In the genomic region with DNA sequence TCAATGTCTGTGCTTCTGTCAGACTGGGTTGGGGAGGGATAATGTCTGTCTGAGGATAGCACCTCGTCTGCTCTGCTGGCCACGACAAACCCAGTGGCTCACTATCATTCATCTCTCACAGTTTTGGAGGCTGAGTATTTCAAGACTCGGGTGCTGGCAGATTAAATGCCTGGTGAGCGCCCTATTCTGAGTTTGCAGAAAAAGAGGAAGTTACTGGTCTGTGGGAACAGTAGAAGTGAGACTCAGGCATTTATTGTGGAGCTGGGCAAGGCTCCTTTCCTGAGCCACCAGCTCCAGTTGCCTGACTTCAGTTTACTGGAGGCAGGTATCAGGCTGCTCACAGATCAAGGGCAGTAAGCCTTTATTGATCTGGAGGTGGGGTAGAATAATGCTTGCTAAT, we compare ENCODE assay signal across 16 mouse cellular contexts. TPM values are rescaled to one million over a fixed set of nuclear protein-coding genes. Genes with fewer than 3 reads are reported as not detected.
"Had no signal": no experiment of that assay in that cellular context is flagged by ENCODE, and none has a peak within 500 bp of the region (broad histone marks: within the 10 kb centered on the region; RNA-seq: fewer than 3 reads in every experiment).

No protein-coding gene starts in this region.

- H3K36me3 ChIP-seq: limb, embryonic 10.5 days; liver, embryonic 15.5 days; midbrain, embryonic 10.5 days; neural tube, embryonic 12.5 days; stomach, embryonic 15.5 days had no signal

- DNase-seq: kidney, postnatal 25 days; lung, adult 2 months; lung, postnatal 4 days; midbrain, embryonic 14.5 days; spleen, adult 18-20 months; thymus, postnatal 36 days had no signal

- ATAC-seq: lung, postnatal 0 days had no signal

- H3K27me3 ChIP-seq: neural tube, embryonic 12.5 days; stomach, embryonic 15.5 days had no signal

RNA-seq across cellular contexts. Expression of a gene that starts 14.8 kb away (rescaled TPM):
- total RNA-seq: layer of hippocampus, postnatal 25 days; left cerebral cortex, adult 2 months; left cerebral cortex, postnatal 14 days; neutrophil, adult 5-6 weeks had no signal

RNA-seq across cellular contexts. Expression of a gene that starts 20.4 kb away (rescaled TPM):
- total RNA-seq: layer of hippocampus, postnatal 25 days; left cerebral cortex, adult 2 months; left cerebral cortex, postnatal 14 days; neutrophil, adult 5-6 weeks had no signal

RNA-seq across cellular contexts. Expression of a gene that starts 26.0 kb away (rescaled TPM):
- total RNA-seq: layer of hippocampus, postnatal 25 days; left cerebral cortex, adult 2 months; left cerebral cortex, postnatal 14 days; neutrophil, adult 5-6 weeks had no signal

RNA-seq across cellular contexts. Expression of a gene that starts 26.6 kb away (rescaled TPM):
- total RNA-seq: layer of hippocampus, postnatal 25 days; left cerebral cortex, adult 2 months; left cerebral cortex, postnatal 14 days; neutrophil, adult 5-6 weeks had no signal

RNA-seq across cellular contexts. Expression of a gene that starts 32.7 kb away (rescaled TPM):
- total RNA-seq: layer of hippocampus, postnatal 25 days; left cerebral cortex, adult 2 months; left cerebral cortex, postnatal 14 days; neutrophil, adult 5-6 weeks had no signal
